Mouse (Mus musculus) thymus, adult 2 months (tissue): ENCODE measurements around the gene Pelp1. TPM values are rescaled to one million over a fixed set of nuclear protein-coding genes. Genes with fewer than 3 reads are reported as not detected.
"Not testable (repeated sequence)": the region's sequence is repeated elsewhere in the genome, so short reads cannot be mapped to it uniquely, and the experiment has no call there.

Source experiments
- DNase-seq: peaks from one replicate; pipeline ENCODE4 v3.0.0; 2021
- H3K27ac ChIP-seq: fragments of 200-500 bp; 2 replicates; pipeline ENCODE4 v1.5.1; 2012; ENCODE audit warnings: low read length, control low read depth; ENCODE audit not compliant: control insufficient read depth, insufficient read depth
- H3K27me3 ChIP-seq: fragments of 200-500 bp; 2 replicates; pipeline ENCODE4 v1.6.1; 2012; ENCODE audit warnings: mild to moderate bottlenecking, low read length, moderate library complexity, mixed read lengths; ENCODE audit not compliant: control insufficient read depth, insufficient read depth
- H3K36me3 ChIP-seq: fragments of 200-500 bp; 2 replicates; pipeline ENCODE4 v1.6.1; 2012; ENCODE audit warnings: mild to moderate bottlenecking, low read length, moderate library complexity; ENCODE audit not compliant: control insufficient read depth, insufficient read depth
- H3K4me1 ChIP-seq: fragments of 200-500 bp; replicated peaks from 2 replicates; pipeline ENCODE4 v1.6.1; 2012; ENCODE audit warnings: low read length; ENCODE audit not compliant: control insufficient read depth, insufficient read depth
- H3K4me3 ChIP-seq: fragments of 200-500 bp; 2 replicates; pipeline ENCODE4 v1.5.1; 2012; ENCODE audit warnings: mild to moderate bottlenecking, low read length, control low read depth, moderate library complexity; ENCODE audit not compliant: control insufficient read depth, insufficient read depth
- CTCF ChIP-seq: fragments of 200-500 bp; IDR thresholded peaks from 2 replicates; pipeline ENCODE4 v1.5.1; 2012; ENCODE audit warnings: mild to moderate bottlenecking, control low read depth, low read length, moderate library complexity, borderline replicate concordance; ENCODE audit not compliant: control insufficient read depth, poor library complexity, insufficient read depth; ENCODE audit errors: extremely low read depth
- POLR2A ChIP-seq: fragments of 200-500 bp; IDR thresholded peaks from 2 replicates; pipeline ENCODE4 v1.6.1; 2012; ENCODE audit warnings: mild to moderate bottlenecking, low read length, control low read depth, moderate library complexity; ENCODE audit not compliant: control insufficient read depth, poor library complexity, insufficient read depth; ENCODE audit errors: extremely low read depth
- WGBS: fragments of 180-500 bp; shearing (Covaris S2); methylation state at CpG from one replicate; pipeline ENCODE4 v1.1.7; 2018; 5-methylcytosine and 5-hydroxymethylcytosine counted together
- polyA plus RNA-seq: library from polyadenylated mRNA; depleted of rRNA; stranded (reverse); fragments of >200 nt; gene quantifications from 2 replicates; pipeline ENCODE4 v1.2.3, GENCODE M21; 2012

Gene Pelp1
- polyA plus RNA-seq, 1 experiment: 33.0 TPM

DNA sequence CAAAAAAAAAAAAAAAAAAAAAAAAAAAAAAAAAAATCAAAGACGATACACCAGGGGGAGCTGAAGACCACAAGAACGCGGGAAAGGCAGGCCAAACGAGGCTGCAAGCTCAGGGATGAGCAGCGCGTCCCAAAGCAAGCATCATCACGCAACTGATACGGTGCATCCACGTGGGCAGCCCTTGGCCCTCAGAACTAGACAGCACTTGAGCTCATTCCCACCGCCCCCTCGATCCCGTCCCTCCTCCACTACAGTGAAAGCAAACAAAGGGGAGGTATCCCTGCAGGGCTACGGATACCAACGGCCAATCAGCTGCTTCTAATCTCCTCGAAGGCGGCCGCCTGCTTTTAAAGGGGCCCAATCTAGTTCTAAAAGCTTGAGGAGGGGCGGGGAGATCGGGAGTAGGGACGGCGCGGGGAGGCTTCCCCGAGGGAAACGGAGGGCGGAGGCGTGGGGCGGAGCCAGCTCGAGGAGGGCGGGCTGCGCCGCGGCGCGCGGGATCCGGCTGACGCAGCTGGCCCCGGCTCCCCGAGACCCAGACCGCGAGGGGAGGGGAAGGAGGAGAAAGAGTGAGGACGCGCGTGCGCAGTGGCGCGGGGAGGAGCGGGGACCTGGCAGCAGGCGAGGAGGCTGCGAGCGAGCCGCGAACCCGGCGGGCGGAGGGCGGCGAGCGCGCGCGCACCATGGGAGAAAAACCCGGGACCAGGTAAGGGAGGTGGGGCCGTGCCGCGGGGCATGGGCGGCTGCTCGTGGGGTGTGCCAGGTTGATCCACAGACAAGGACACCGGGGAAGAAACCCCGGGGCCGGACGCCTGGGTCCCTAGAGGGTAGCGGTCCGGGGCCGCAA, 22.4 kb upstream of the Pelp1 start, which contains the start of gene Arrb2:
TSS of gene Arrb2 (plus strand) at position 588 of the 847 bp plus-strand sequence.
- peaks cover 43% of the 10 kb centered on the region for H3K4me1 ChIP-seq
- peak within 1 kb of the TSS; percentile 70 for H3K4me3 ChIP-seq
- peak; percentile 99 for DNase-seq
- H3K27ac ChIP-seq: peak within 1 kb of the TSS; percentile 81
- H3K36me3 ChIP-seq: peaks cover 8% of the 10 kb centered on the region
- H3K27me3 ChIP-seq: no peaks in the 10 kb centered on the region
- TF ChIP-seq POLR2A (peak; percentile 90), CTCF (no peak; the same call in 1 of the 2 replicates)
- WGBS: under 1% methylated on average over 75 of the region's 75 CpGs

DNA sequence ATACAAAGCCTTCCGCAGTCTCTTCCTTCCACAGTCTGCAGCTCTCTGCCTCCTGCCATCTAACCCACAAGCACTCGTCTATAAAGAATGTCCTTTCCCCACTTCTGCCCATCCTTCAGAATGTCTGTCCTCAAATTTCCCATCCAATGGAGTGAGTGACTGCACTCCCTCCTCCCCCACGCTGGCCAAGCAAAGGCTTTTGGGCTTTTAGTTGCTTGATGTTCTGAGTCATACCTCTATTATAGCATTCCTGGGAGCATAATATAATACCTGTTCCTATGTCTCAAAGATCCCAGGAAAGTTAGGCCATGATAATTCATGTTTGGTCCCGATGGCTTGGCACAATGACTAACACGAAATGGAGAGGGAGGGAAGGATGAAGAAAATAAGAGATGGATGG, 21.7 kb upstream of the Pelp1 start:
- 60% methylated on average over 5 of the region's 5 CpGs for WGBS
- TF ChIP-seq CTCF (no peak), POLR2A (no peak)
- DNase-seq: no peak
- Histone ChIP-seq H3K27ac (no peak overlapping the region), H3K4me1 (peaks cover 36% of the 10 kb centered on the region), H3K36me3 (peaks cover 5% of the 10 kb centered on the region), H3K27me3 (no peaks in the 10 kb centered on the region), H3K4me3 (no peak overlapping the region)

DNA sequence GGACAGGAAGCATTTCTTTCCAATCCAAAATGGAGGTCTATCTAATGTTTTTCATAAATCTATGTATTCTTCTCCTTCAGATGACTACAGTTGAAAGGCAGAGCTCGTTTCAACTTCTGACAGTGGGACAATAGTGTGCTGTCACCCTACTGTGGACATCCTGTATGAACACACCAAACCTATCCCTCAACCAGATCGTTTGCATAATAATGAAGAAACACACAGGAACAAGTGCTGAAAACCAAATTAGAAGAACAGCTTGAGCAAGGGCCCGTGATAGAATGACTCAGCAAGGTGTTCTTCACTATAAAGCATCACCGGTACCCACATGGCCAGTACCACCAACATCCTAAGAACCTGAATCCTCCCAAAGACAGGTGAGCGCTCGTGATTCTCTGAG, 16.8 kb upstream of the Pelp1 start:
- H3K27me3 ChIP-seq, H3K4me1 ChIP-seq, H3K4me3 ChIP-seq, H3K27ac ChIP-seq, DNase-seq, H3K36me3 ChIP-seq: not testable (repeated sequence)
- 74% methylated on average over 6 of the region's 6 CpGs for WGBS

DNA sequence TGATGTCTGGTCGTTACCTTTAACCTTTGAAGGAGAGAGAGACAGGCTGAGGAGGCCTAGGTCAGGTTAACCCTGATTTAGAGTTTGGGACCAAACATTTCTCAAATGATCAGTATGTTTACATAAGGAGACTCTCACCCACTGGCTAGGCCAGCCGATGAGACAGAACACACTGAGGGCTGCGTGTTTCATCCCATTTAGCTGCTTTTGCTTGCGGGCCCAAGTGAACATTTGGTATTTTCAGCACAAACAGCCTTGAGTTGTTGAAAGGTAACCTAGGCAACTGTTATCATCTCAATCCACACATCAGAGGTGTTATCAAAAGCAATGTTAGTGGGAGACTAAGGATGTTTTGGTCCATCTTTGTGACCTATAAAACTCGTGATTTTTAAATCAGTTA, 9.7 kb upstream of the Pelp1 start:
- Histone ChIP-seq H3K27me3 (no peaks in the 10 kb centered on the region), H3K36me3 (no peaks in the 10 kb centered on the region), H3K4me1 (no peaks in the 10 kb centered on the region), H3K4me3 (no peak overlapping the region), H3K27ac (no peak overlapping the region)
- no peak for TF ChIP-seq CTCF
- no peak for TF ChIP-seq POLR2A
- 84% methylated on average over 5 of the region's 5 CpGs for WGBS
- no peak for DNase-seq

DNA sequence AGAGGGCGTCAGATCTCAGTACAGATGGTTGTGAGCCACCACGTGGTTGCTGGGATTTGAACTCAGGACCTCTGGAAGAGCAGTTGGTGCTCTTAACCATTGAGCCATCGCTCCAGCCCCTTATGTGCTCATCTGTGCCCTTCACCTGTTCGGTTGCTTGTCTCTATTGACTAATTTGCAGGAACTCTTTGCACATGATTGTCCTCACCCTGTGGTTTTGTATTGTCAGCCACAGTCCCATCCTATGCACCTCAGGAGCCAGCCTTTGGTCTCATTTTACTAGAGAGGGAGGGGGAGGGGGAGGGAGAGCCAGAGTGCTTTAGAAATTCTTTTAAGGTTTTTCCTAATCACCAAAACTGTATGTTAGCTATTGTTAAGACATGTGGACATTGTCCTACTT, 8.4 kb upstream of the Pelp1 start:
- H3K27ac ChIP-seq: no peak overlapping the region
- no peak for DNase-seq
- H3K36me3 ChIP-seq: no peaks in the 10 kb centered on the region

DNA sequence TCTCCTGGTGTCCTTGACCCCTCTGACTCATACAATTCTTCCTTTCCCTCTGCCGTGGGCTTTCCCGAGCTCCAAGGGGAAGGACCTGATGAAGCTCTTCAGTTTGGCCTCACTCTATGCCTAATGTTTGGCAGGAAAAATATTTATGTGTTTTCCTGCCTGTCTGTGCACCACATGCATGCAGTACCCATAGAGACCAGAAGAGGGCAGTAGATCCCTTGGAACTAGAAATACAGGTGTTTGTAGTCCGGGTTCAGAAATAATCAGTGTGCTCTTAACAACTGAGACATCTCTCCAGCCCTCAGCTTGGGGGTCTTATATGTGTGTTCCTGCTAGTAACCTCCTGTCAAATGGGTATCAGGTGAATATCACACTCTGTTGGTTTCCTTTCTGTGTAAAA, 4.1 kb upstream of the Pelp1 start:
- H3K27me3 ChIP-seq: no peaks in the 10 kb centered on the region
- DNase-seq: peak; percentile 86
- no peak overlapping the region for H3K27ac ChIP-seq
- no peak overlapping the region for H3K4me3 ChIP-seq
- no peaks in the 10 kb centered on the region for H3K36me3 ChIP-seq
- peaks cover 7% of the 10 kb centered on the region for H3K4me1 ChIP-seq
- no peak for TF ChIP-seq CTCF
- 1% methylated on average over 3 of the region's 3 CpGs for WGBS

More for the DNA sequence above, 8.4 kb upstream of the Pelp1 start:
- no peaks in the 10 kb centered on the region for H3K27me3 ChIP-seq
- TF ChIP-seq CTCF: no peak
- no peak for TF ChIP-seq POLR2A
- H3K4me1 ChIP-seq: no peaks in the 10 kb centered on the region
- no peak overlapping the region for H3K4me3 ChIP-seq
- WGBS: 57% methylated on average over 4 of the region's 4 CpGs

DNA sequence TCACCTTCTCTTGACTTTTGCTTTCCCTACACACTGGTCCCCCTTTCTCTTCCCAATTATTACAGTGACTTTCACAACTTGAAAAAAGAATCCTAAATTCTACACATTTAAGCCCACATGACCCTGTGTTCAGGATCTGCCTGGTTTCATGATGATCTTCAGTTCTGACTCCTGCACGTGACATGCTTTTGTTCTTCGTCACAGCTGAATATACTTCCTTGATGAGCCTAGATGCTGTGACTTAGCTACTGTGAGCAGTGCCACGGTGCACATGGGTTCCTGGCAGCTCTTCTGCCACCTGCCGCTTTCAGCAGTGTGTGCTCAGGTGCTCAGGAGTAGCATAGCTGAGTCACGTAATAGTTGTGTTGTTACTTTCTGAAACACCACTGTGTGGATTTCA, 2.8 kb upstream of the Pelp1 start:
- H3K27me3 ChIP-seq: no peaks in the 10 kb centered on the region
- H3K4me3 ChIP-seq: no peak overlapping the region
- no peak overlapping the region for H3K27ac ChIP-seq
- no peak for DNase-seq
- WGBS: 90% methylated on average over 5 of the region's 5 CpGs
- TF ChIP-seq POLR2A (no peak), CTCF (no peak)
- H3K36me3 ChIP-seq: no peaks in the 10 kb centered on the region
- H3K4me1 ChIP-seq: peaks cover 10% of the 10 kb centered on the region
